Mouse (Mus musculus): ENCODE data around the gene Ces3b.
"Not testable (repeated sequence)": the region's sequence is repeated elsewhere in the genome, so short reads cannot be mapped to it uniquely, and the experiment has no call there.

Gene Ces3b

GRCm38 (mm10) chr8:105083449-105084050 lies at the start of gene Ces3b:
Gene Ces3b (plus strand): TSS chr8:105083753.
- DNase-seq (ENCODE audit: low spot score in 2 of 2) = no peak

- no peak for DNase-seq (ENCODE audit: low spot score in 2 of 2)
These were observed 40.0 kb upstream of the Ces3b start for GRCm38 (mm10) chr8:105043510-105043909.

- DNase-seq (ENCODE audit: low spot score in 2 of 2) = no peak
These were observed 37.6 kb upstream of the Ces3b start for GRCm38 (mm10) chr8:105045824-105046401.

GRCm38 (mm10) chr8:105048371-105048854 lies 35.1 kb upstream of the Ces3b start, which contains the start of gene Ces3a:
Gene Ces3a (plus strand): TSS chr8:105048601.
- DNase-seq (ENCODE audit: low spot score in 2 of 2) = no peak

- DNase-seq (ENCODE audit: low spot score in 2 of 2) = no peak
These were observed 27.3 kb upstream of the Ces3b start for GRCm38 (mm10) chr8:105056211-105056610.

GRCm38 (mm10) chr8:105060056-105060455 lies 23.5 kb upstream of the Ces3b start:
- DNase-seq (ENCODE audit: low spot score in 2 of 2) = no peak

GRCm38 (mm10) chr8:105066761-105067160 lies 16.8 kb upstream of the Ces3b start:
- peak in 1 of 2 experiments; percentile 56 for DNase-seq (ENCODE audit: low spot score in 2 of 2)

GRCm38 (mm10) chr8:105067905-105068304 lies 15.6 kb upstream of the Ces3b start:
- not testable (repeated sequence) for DNase-seq (ENCODE audit: low spot score in 2 of 2)

- DNase-seq (ENCODE audit: low spot score in 2 of 2) = no peak
These were observed 14.6 kb upstream of the Ces3b start for GRCm38 (mm10) chr8:105068971-105069370.

- no peak for DNase-seq (ENCODE audit: low spot score in 2 of 2)
These were observed 7.0 kb upstream of the Ces3b start for GRCm38 (mm10) chr8:105076601-105077000.

- DNase-seq (ENCODE audit: low spot score in 2 of 2) = no peak
These were observed 6.5 kb upstream of the Ces3b start for GRCm38 (mm10) chr8:105077071-105077470.

- DNase-seq (ENCODE audit: low spot score in 2 of 2) = no peak
These were observed 5.0 kb upstream of the Ces3b start for GRCm38 (mm10) chr8:105078591-105078990.

- DNase-seq (ENCODE audit: low spot score in 2 of 2) = no peak
These were observed 2.7 kb upstream of the Ces3b start for GRCm38 (mm10) chr8:105080814-105081336.

GRCm38 (mm10) chr8:105088166-105088565 lies 4.6 kb downstream of the Ces3b start:
- DNase-seq (ENCODE audit: low spot score in 2 of 2) = not testable (repeated sequence)

- no peak for DNase-seq (ENCODE audit: low spot score in 2 of 2)
These were observed 5.0 kb downstream of the Ces3b start for GRCm38 (mm10) chr8:105088581-105088980.

GRCm38 (mm10) chr8:105093992-105094391 lies 10.4 kb downstream of the Ces3b start:
- DNase-seq (ENCODE audit: low spot score in 2 of 2) = no peak

GRCm38 (mm10) chr8:105102101-105102785 lies 18.7 kb downstream of the Ces3b start:
- DNase-seq (ENCODE audit: low spot score in 2 of 2) = not testable (repeated sequence)

GRCm38 (mm10) chr8:105103701-105104100 lies 20.1 kb downstream of the Ces3b start:
- not testable (repeated sequence) for DNase-seq (ENCODE audit: low spot score in 2 of 2)

- no peak for DNase-seq (ENCODE audit: low spot score in 2 of 2)
These were observed 20.7 kb downstream of the Ces3b start for GRCm38 (mm10) chr8:105104220-105104619.

- no peak for DNase-seq (ENCODE audit: low spot score in 2 of 2)
These were observed 46.3 kb downstream of the Ces3b start for GRCm38 (mm10) chr8:105129864-105130263.

GRCm38 (mm10) chr8:105131509-105131908 lies 48.0 kb downstream of the Ces3b start, which contains the start of gene Ces4a:
Gene Ces4a (plus strand): TSS chr8:105131800.
- no peak for DNase-seq (ENCODE audit: low spot score in 2 of 2)

GRCm38 (mm10) chr8:105138423-105138822 lies 54.9 kb downstream of the Ces3b start:
- DNase-seq (ENCODE audit: low spot score in 2 of 2) = peak; percentile 44 to 80
